Mouse (Mus musculus): ENCODE measurements around the gene Gas6. TPM values are rescaled to one million over a fixed set of nuclear protein-coding genes. Genes with fewer than 3 reads are reported as not detected.

Gas6 gene
- polyA plus RNA-seq, 1 experiment from 2014 or later: 67.4 TPM

DNA sequence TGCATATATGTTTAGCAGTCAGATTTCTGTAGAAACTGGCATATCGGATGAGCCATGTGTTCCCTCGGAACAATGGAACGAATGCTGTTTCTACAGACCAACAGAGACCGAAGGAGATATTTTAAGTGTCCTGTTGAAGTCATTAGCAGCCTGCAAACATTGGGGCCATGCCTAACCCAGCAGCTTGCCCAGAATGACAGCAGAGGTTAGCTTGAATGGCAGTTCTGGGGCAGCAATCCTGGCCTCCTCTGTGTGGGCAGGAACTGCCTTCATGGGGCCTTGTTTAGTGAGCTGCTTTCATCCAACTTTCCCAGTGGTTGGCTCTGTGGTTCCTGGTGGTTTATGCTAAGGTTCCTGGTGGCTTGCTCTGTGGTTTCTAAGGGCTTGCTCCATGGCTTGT, 34.9 kb downstream of the Gas6 start:
- H3K36me3 ChIP-seq (ENCODE audit: control insufficient read depth, insufficient read depth, low read length): no peaks in the 10 kb centered on the region
- H3K27ac ChIP-seq (ENCODE audit: low read depth, low read length): no peak overlapping the region
- ATAC-seq: no peak

DNA sequence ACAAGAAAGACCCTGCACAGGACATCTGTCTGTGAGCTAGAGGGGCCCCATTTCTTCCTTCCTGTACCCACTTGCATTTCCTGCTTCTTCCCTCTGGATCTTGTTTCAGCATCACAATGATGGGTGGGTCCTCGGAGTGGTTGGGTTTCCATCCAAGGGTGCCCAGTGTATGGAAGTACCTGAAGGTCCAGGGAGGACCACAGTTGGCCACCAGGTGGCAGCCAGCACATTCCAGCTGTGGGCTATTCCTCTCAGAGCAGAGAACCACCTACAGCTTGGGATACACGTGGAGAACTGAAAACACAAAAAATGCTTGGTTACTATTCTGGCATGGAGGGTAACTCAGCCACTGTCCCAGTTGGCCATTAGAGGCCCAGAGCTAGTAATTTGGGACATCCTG, 39.0 kb downstream of the Gas6 start:
- Histone ChIP-seq H3K27ac (ENCODE audit: low read depth, low read length) (no peak overlapping the region), H3K36me3 (ENCODE audit: control insufficient read depth, insufficient read depth, low read length) (no peaks in the 10 kb centered on the region), H3K9ac (ENCODE audit: low read depth, low read length) (no peak overlapping the region), H3K4me2 (ENCODE audit: low read length) (no peak overlapping the region), H3K4me3 (ENCODE audit: low read length) (no peak overlapping the region), H3K4me1 (ENCODE audit: control insufficient read depth, insufficient read depth, low read depth, low read length) (peaks cover 4% of the 10 kb centered on the region), H3K9me3 (ENCODE audit: control insufficient read depth, low read length) (no peaks in the 10 kb centered on the region), H3K27me3 (replicated peaks; ENCODE audit: control insufficient read depth, insufficient read depth, low read length) (no peaks in the 10 kb centered on the region)
- ATAC-seq: peak; percentile 69
- 38% methylated on average over 2 of the region's 2 CpGs for WGBS

More for the DNA sequence above, 34.9 kb downstream of the Gas6 start:
- no peaks in the 10 kb centered on the region for H3K9me3 ChIP-seq (ENCODE audit: control insufficient read depth, low read length)
- H3K9ac ChIP-seq (ENCODE audit: low read depth, low read length): no peak overlapping the region
- peaks cover 2% of the 10 kb centered on the region for H3K4me1 ChIP-seq (ENCODE audit: control insufficient read depth, insufficient read depth, low read depth, low read length)
- 93% methylated on average over 4 of the region's 4 CpGs for WGBS
- no peak overlapping the region for H3K4me2 ChIP-seq (ENCODE audit: low read length)
- no peak overlapping the region for H3K4me3 ChIP-seq (ENCODE audit: low read length)
- no peaks in the 10 kb centered on the region for H3K27me3 ChIP-seq (replicated peaks; ENCODE audit: control insufficient read depth, insufficient read depth, low read length)

GRCm38 (mm10) chr8:13454341-13455113, 39.8 kb downstream of the Gas6 start:
- Histone ChIP-seq H3K27me3 (replicated peaks; ENCODE audit: control insufficient read depth, insufficient read depth, low read length) (no peaks in the 10 kb centered on the region), H3K36me3 (ENCODE audit: control insufficient read depth, insufficient read depth, low read length) (no peaks in the 10 kb centered on the region), H3K4me2 (ENCODE audit: low read length) (no peak overlapping the region), H3K27ac (ENCODE audit: low read depth, low read length) (peak overlapping the region; percentile 8; the same call in 1 of the 2 replicates), H3K9me3 (ENCODE audit: control insufficient read depth, low read length) (no peaks in the 10 kb centered on the region), H3K4me1 (ENCODE audit: control insufficient read depth, insufficient read depth, low read depth, low read length) (peaks cover 4% of the 10 kb centered on the region), H3K9ac (ENCODE audit: low read depth, low read length) (no peak overlapping the region), H3K4me3 (ENCODE audit: low read length) (no peak overlapping the region)
- 50% methylated on average over 8 of the region's 8 CpGs for WGBS
- peak; percentile 92 for ATAC-seq

GRCm38 (mm10) chr8:13451747-13452277, 42.5 kb downstream of the Gas6 start:
- WGBS: 76% methylated on average over 6 of the region's 6 CpGs

DNA sequence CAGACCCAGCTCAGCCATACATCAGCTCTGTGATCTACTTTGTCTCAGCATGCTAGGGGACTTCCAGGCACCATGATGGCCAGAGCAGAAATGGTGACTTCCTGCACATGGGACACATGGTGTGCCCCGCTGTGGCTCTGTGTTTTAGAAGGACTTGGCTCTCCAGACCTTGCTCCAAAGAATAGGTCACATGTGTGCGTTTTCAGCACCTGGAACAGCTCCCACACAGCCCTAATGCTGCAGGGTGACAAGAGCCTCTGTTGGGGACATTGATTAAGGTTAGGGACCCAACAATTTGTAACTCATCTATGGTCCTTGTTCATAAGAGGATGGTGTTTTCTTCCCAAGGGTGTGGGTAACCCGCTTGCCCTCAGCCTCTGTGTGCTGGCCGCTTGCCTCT, 46.1 kb downstream of the Gas6 start:
- Histone ChIP-seq H3K9ac (ENCODE audit: low read depth, low read length) (no peak overlapping the region), H3K4me3 (ENCODE audit: low read length) (no peak overlapping the region), H3K36me3 (ENCODE audit: control insufficient read depth, insufficient read depth, low read length) (no peaks in the 10 kb centered on the region), H3K4me1 (ENCODE audit: control insufficient read depth, insufficient read depth, low read depth, low read length) (no peaks in the 10 kb centered on the region), H3K27me3 (replicated peaks; ENCODE audit: control insufficient read depth, insufficient read depth, low read length) (no peaks in the 10 kb centered on the region), H3K9me3 (ENCODE audit: control insufficient read depth, low read length) (no peaks in the 10 kb centered on the region), H3K27ac (ENCODE audit: low read depth, low read length) (no peak overlapping the region), H3K4me2 (ENCODE audit: low read length) (no peak overlapping the region)
- 55% methylated on average over 4 of the region's 4 CpGs for WGBS
- no peak for ATAC-seq

More at GRCm38 (mm10) chr8:13451747-13452277, 42.5 kb downstream of the Gas6 start:
- no peak for ATAC-seq
- no peak overlapping the region for H3K27ac ChIP-seq (ENCODE audit: low read depth, low read length)
- no peak overlapping the region for H3K9ac ChIP-seq (ENCODE audit: low read depth, low read length)
- no peaks in the 10 kb centered on the region for H3K27me3 ChIP-seq (replicated peaks; ENCODE audit: control insufficient read depth, insufficient read depth, low read length)
- H3K4me3 ChIP-seq (ENCODE audit: low read length): no peak overlapping the region
- peaks cover 4% of the 10 kb centered on the region for H3K4me1 ChIP-seq (ENCODE audit: control insufficient read depth, insufficient read depth, low read depth, low read length)
- H3K9me3 ChIP-seq (ENCODE audit: control insufficient read depth, low read length): no peaks in the 10 kb centered on the region
- no peak overlapping the region for H3K4me2 ChIP-seq (ENCODE audit: low read length)
- H3K36me3 ChIP-seq (ENCODE audit: control insufficient read depth, insufficient read depth, low read length): no peaks in the 10 kb centered on the region

DNA sequence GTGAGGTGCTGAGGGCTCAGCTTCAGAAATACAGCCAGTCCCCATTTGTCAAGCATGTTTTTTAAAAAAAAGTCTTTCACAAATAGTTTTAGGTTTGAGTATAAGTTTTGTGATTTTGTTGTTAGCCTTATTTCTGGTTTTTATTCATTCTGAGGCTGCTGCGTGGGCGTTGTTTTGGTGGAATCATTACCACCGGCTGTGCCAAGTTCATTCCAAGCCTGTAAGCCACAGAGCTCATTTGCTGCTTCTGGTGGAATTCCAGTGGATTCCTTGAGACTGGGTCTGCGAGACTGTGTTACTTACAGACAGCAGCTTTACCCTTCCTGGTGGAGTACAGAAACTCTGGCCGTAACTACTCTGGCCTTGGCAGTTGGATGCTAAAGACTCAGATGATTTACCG, 47.8 kb downstream of the Gas6 start:
- H3K27ac ChIP-seq (ENCODE audit: low read depth, low read length): no peak overlapping the region
- H3K9me3 ChIP-seq (ENCODE audit: control insufficient read depth, low read length): no peaks in the 10 kb centered on the region
- no peaks in the 10 kb centered on the region for H3K36me3 ChIP-seq (ENCODE audit: control insufficient read depth, insufficient read depth, low read length)
- 93% methylated on average over 6 of the region's 6 CpGs for WGBS
- H3K27me3 ChIP-seq (replicated peaks; ENCODE audit: control insufficient read depth, insufficient read depth, low read length): no peaks in the 10 kb centered on the region
- no peak overlapping the region for H3K4me2 ChIP-seq (ENCODE audit: low read length)
- no peaks in the 10 kb centered on the region for H3K4me1 ChIP-seq (ENCODE audit: control insufficient read depth, insufficient read depth, low read depth, low read length)
- H3K9ac ChIP-seq (ENCODE audit: low read depth, low read length): no peak overlapping the region
- no peak overlapping the region for H3K4me3 ChIP-seq (ENCODE audit: low read length)
- no peak for ATAC-seq

DNA sequence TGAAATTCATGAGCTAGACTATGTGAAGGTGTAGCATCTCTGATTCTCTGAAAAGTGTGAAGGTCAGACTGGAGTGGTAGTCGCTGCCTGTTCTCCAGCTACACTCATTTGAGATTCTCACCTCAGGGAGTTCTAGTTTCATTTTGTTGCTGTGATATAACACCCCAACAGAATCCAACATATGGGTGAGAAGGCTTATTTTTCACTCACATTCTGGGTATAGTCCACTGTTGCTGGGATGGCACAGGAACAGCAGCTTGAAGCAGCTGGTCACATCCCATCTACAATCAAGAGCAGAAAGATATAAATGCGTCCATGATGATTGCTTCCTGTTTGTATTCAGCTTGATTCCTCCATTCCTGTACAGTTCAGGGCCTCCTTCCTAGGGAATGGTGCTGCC, 52.1 kb downstream of the Gas6 start:
- Histone ChIP-seq H3K36me3 (ENCODE audit: control insufficient read depth, insufficient read depth, low read length) (no peaks in the 10 kb centered on the region), H3K4me1 (ENCODE audit: control insufficient read depth, insufficient read depth, low read depth, low read length) (no peaks in the 10 kb centered on the region), H3K4me3 (ENCODE audit: low read length) (no peak overlapping the region), H3K27ac (ENCODE audit: low read depth, low read length) (no peak overlapping the region), H3K27me3 (replicated peaks; ENCODE audit: control insufficient read depth, insufficient read depth, low read length) (no peaks in the 10 kb centered on the region), H3K9me3 (ENCODE audit: control insufficient read depth, low read length) (no peaks in the 10 kb centered on the region), H3K4me2 (ENCODE audit: low read length) (no peak overlapping the region), H3K9ac (ENCODE audit: low read depth, low read length) (no peak overlapping the region)
- WGBS: 94% methylated on average over 2 of the region's 2 CpGs
- ATAC-seq: no peak

- Histone ChIP-seq H3K36me3 (ENCODE audit: control insufficient read depth, insufficient read depth, low read length) (no peaks in the 10 kb centered on the region), H3K9me3 (ENCODE audit: control insufficient read depth, low read length) (no peaks in the 10 kb centered on the region), H3K27me3 (replicated peaks; ENCODE audit: control insufficient read depth, insufficient read depth, low read length) (peaks cover 13% of the 10 kb centered on the region; the same call in 1 of the 2 replicates), H3K4me3 (ENCODE audit: low read length) (no peak overlapping the region), H3K9ac (ENCODE audit: low read depth, low read length) (no peak overlapping the region), H3K4me1 (ENCODE audit: control insufficient read depth, insufficient read depth, low read depth, low read length) (peaks cover 4% of the 10 kb centered on the region), H3K4me2 (ENCODE audit: low read length) (no peak overlapping the region), H3K27ac (ENCODE audit: low read depth, low read length) (no peak overlapping the region)
- 68% methylated on average over 2 of the region's 2 CpGs for WGBS
- ATAC-seq: no peak
Measured at GRCm38 (mm10) chr8:13437531-13437930, 56.8 kb downstream of the Gas6 start.

GRCm38 (mm10) chr8:13436052-13436451, 58.2 kb downstream of the Gas6 start:
- ATAC-seq: no peak
- no peaks in the 10 kb centered on the region for H3K9me3 ChIP-seq (ENCODE audit: control insufficient read depth, low read length)
- H3K27me3 ChIP-seq (replicated peaks; ENCODE audit: control insufficient read depth, insufficient read depth, low read length): peaks cover 13% of the 10 kb centered on the region; the same call in 1 of the 2 replicates
- no peak overlapping the region for H3K4me2 ChIP-seq (ENCODE audit: low read length)
- 16% methylated on average over 8 of the region's 8 CpGs for WGBS
- no peak overlapping the region for H3K4me3 ChIP-seq (ENCODE audit: low read length)
- no peaks in the 10 kb centered on the region for H3K36me3 ChIP-seq (ENCODE audit: control insufficient read depth, insufficient read depth, low read length)
- H3K9ac ChIP-seq (ENCODE audit: low read depth, low read length): no peak overlapping the region; the same call in 1 of the 2 replicates
- H3K27ac ChIP-seq (ENCODE audit: low read depth, low read length): no peak overlapping the region
- peaks cover 4% of the 10 kb centered on the region for H3K4me1 ChIP-seq (ENCODE audit: control insufficient read depth, insufficient read depth, low read depth, low read length)

Data from hindbrain, embryonic 16.5 days (tissue).